Mouse (Mus musculus) lung, embryonic 15.5 days (tissue): ENCODE data around the gene Cib3. TPM values are rescaled to one million over a fixed set of nuclear protein-coding genes. Genes with fewer than 3 reads are reported as not detected.

ENCODE experiments used
- ATAC-seq: fragments of 200-750 bp; cut with Nextera tagmentation; 2 replicates; pipeline ENCODE4 v1.8.0; 2017; ENCODE audit warnings: moderate number of reproducible peaks, borderline replicate concordance; ENCODE audit not compliant: low FRiP score, low TSS enrichment; ENCODE audit errors: extremely low read depth
- H3K27ac ChIP-seq: fragments of 300-500 bp; sonication (generic); 2 replicates; pipeline ENCODE4 v1.5.1; 2015; ENCODE audit warnings: moderate library complexity, mild to moderate bottlenecking, inconsistent platforms
- H3K27me3 ChIP-seq: fragments of 300-500 bp; sonication (generic); 2 replicates; pipeline ENCODE4 v1.6.1; 2015; ENCODE audit warnings: inconsistent platforms
- H3K36me3 ChIP-seq: fragments of 300-500 bp; sonication (generic); 2 replicates; pipeline ENCODE4 v1.6.1; 2015; ENCODE audit warnings: inconsistent platforms
- H3K4me1 ChIP-seq: fragments of 300-500 bp; sonication (generic); 2 replicates; pipeline ENCODE4 v1.6.1; 2015; ENCODE audit warnings: inconsistent platforms
- H3K4me2 ChIP-seq: fragments of 300-500 bp; sonication (generic); 2 replicates; pipeline ENCODE4 v1.6.1; 2015; ENCODE audit warnings: inconsistent platforms, mild to moderate bottlenecking, moderate library complexity
- H3K4me3 ChIP-seq: fragments of 300-500 bp; sonication (generic); 2 replicates; pipeline ENCODE4 v1.5.1; 2015; ENCODE audit warnings: mild to moderate bottlenecking, inconsistent platforms
- H3K9ac ChIP-seq: fragments of 300-500 bp; sonication (generic); 2 replicates; pipeline ENCODE4 v1.6.1; 2015; ENCODE audit warnings: inconsistent platforms
- H3K9me3 ChIP-seq: fragments of 300-500 bp; sonication (generic); 2 replicates; pipeline ENCODE4 v1.6.1; 2016; ENCODE audit warnings: inconsistent platforms
- WGBS: fragments of 180-500 bp; shearing (Covaris S2); methylation state at CpG from one replicate; pipeline ENCODE4 v1.1.7; 2015; 5-methylcytosine and 5-hydroxymethylcytosine counted together
- polyA plus RNA-seq: library from polyadenylated mRNA; unstranded; fragments of >200 nt; fragmentation: Nextera tagmentation; extraction: Ambion mirVana; gene quantifications from 2 replicates; pipeline ENCODE4 v1.2.1, GENCODE M21; 2015

Cib3 gene
- polyA plus RNA-seq, 1 experiment from 2014 or later, result 0.20 TPM

DNA sequence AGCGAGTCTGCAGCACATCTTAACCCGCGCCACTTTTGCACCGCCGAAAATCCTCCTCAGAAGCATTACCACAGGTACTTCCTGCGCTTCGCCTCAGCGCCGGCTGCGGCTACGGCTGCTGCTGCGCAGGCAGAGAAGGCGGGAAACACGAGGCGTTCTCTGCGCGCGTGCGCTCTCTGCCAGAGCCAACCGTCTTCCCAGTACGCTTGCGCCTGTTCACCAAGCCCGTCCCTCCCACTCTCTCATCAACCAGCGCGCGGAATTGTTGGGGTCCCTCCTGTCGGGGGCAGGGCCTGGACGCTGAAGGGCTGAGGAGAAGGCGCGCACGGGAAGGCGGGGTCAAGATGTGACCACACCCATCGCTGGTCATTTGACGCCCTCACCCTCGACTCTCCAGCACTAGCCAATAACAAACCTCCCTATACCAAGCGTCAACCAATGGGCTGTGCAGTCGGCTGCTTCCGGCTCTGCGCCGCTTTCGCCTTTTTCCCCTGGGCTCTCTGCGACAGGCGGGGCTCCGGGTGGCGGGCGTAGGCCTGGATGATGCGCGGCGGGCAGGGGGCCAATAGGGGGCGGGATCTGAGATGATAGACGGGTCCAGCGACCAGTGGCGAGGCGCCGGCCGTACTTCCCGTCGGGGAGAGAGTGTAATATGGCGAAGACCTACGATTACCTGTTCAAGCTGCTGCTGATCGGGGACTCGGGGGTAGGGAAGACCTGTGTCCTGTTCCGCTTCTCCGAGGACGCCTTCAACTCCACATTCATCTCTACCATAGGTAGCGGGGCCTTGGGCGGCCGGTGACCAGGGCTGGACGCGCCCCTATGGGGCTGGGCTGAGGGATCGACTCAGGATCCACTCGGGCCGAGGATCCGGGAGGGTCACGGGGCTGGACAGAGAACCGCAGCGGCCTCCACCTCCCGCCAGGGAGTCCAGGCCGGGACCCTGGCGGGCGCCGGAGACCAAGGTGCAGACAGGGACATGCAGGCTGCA is 51.6 kb downstream of the Cib3 start, which contains the start of gene Rab8a:
Gene Rab8a, plus strand, starts transcription at position 494 of the 991 bp plus-strand sequence.
- ATAC-seq, result peak; percentile 99
- Histone ChIP-seq H3K4me1 (peaks cover 24% of the 10 kb centered on the region), H3K4me2 (peak within 1 kb of the TSS; percentile 74), H3K27me3 (no peaks in the 10 kb centered on the region), H3K36me3 (peaks cover 4% of the 10 kb centered on the region; the same call in 1 of the 2 replicates), H3K9ac (peak within 1 kb of the TSS; percentile 92), H3K4me3 (peak within 1 kb of the TSS; percentile 79), H3K9me3 (no peaks in the 10 kb centered on the region), H3K27ac (peak within 1 kb of the TSS; percentile 78)
- under 1% methylated on average over 82 of the region's 82 CpGs for WGBS

DNA sequence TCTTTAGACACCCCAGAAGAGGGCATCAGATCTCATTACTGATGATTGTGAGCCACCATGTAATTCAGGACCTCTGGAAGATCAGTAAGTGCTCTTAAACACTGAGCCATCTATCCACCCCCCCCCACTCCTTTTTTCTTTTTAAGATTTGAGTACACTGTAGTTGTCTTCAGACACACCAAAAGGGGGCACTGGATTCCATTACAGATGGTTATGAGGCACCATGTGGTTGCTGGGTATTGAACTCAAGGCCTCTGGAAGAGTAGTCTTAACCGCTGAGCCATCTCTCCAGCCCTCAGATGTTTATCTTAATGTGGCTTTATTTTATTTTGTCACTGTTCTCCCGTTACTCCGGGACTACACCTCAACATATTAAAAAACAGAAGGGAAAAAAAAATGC is 52.6 kb downstream of the Cib3 start:
- no peaks in the 10 kb centered on the region for H3K9me3 ChIP-seq
- WGBS, result 58% methylated on average over 3 of the region's 3 CpGs
- H3K27ac ChIP-seq, result 0 out of 2 replicates have a peak overlapping the region, but pooled peaks have one; percentile 71
- no peaks in the 10 kb centered on the region for H3K27me3 ChIP-seq
- peaks cover 24% of the 10 kb centered on the region for H3K4me1 ChIP-seq
- H3K4me2 ChIP-seq, result peak overlapping the region; percentile 74
- H3K4me3 ChIP-seq, result peak overlapping the region; percentile 79
- no peak overlapping the region for H3K9ac ChIP-seq
- peaks cover 4% of the 10 kb centered on the region; the same call in 1 of the 2 replicates for H3K36me3 ChIP-seq
- ATAC-seq, result no peak

DNA sequence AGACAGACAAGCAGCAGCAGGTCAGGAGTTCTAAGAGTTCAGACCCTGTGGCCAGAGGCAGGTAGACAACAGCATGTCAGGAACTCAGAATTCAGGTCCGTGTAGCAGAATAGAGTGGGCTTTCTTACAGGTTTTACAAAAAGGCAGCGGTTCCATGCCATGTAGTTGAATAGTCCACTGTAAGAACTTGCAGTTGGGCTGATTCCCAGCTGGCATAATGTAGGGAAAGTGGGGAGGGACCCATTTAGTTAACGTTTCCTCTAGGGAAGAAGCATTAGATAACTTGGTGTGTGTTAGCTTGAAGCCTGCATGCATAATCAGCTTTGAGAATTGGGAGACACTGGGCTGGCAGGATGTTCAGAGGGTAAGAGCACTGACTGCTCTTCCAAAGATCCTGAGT is 53.9 kb downstream of the Cib3 start:
- Histone ChIP-seq H3K4me1 (peaks cover 24% of the 10 kb centered on the region), H3K9me3 (no peaks in the 10 kb centered on the region), H3K36me3 (peaks cover 1% of the 10 kb centered on the region), H3K27ac (no peak overlapping the region), H3K4me2 (no peak overlapping the region), H3K9ac (no peak overlapping the region), H3K4me3 (no peak overlapping the region), H3K27me3 (no peaks in the 10 kb centered on the region)
- no peak for ATAC-seq
- 70% methylated on average over 3 of the region's 3 CpGs for WGBS

DNA sequence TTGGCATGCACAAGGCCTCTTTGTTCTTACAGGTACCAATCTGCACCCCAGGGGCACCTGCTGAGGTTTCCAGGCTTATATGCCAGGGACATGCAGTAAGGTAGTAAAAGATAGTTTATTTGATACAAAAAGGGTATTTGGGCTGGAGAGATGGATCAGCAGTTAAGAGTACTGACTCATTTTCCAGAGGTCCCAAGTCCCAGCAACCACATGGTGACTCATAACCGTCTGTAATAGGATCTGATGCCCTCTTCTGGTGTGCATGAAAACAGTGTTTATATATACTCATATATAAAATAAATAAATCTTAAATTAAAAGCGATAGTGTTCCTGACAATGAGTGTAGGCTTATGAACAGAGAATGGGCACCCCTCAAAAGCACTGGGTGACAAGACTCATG is 54.5 kb downstream of the Cib3 start:
- WGBS, result 67% methylated on average over 2 of the region's 2 CpGs
- ATAC-seq, result no peak

More for the DNA sequence above, 54.5 kb downstream of the Cib3 start:
- Histone ChIP-seq H3K4me1 (peaks cover 24% of the 10 kb centered on the region), H3K36me3 (peaks cover 8% of the 10 kb centered on the region), H3K9ac (no peak overlapping the region), H3K9me3 (no peaks in the 10 kb centered on the region), H3K27ac (no peak overlapping the region), H3K4me3 (no peak overlapping the region), H3K4me2 (no peak overlapping the region), H3K27me3 (no peaks in the 10 kb centered on the region)

Other genes with a start within 250 kb of the Cib3 start
- gene Cyp4f18, start 203.2 kb downstream of the Cib3 start, polyA plus RNA-seq, result 2.4 and 3.0 TPM in 2 replicates
- gene Olfr372, start 171.6 kb downstream of the Cib3 start, polyA plus RNA-seq, result not detected in 2 replicates
- not detected in 2 replicates for gene Olfr373, start 129.7 kb downstream of the Cib3 start, polyA plus RNA-seq
- not detected in 2 replicates for gene Olfr374, start 105.8 kb downstream of the Cib3 start, polyA plus RNA-seq
- gene Tpm4, start 77.9 kb downstream of the Cib3 start, polyA plus RNA-seq, result 896 and 923 TPM in 2 replicates
- gene Rab8a, start 51.6 kb downstream of the Cib3 start, polyA plus RNA-seq, result 118 and 120 TPM in 2 replicates
- 0.34 and 0.57 TPM in 2 replicates for gene Hsh2d, start 23.2 kb downstream of the Cib3 start, polyA plus RNA-seq
- gene Gm11034, start 799 bp upstream of the Cib3 start, polyA plus RNA-seq, result not detected in 2 replicates
- 71.6 and 77.4 TPM in 2 replicates for gene Fam32a, start 6.9 kb upstream of the Cib3 start, polyA plus RNA-seq
- gene Ap1m1, start 27.2 kb upstream of the Cib3 start, polyA plus RNA-seq, result 103 and 106 TPM in 2 replicates
- 33.1 and 33.8 TPM in 2 replicates for gene Gm10282, start 92.4 kb upstream of the Cib3 start, polyA plus RNA-seq
- gene Klf2, start 106.2 kb upstream of the Cib3 start, polyA plus RNA-seq, result 13.3 and 14.0 TPM in 2 replicates
- gene Eps15l1, start 208.6 kb upstream of the Cib3 start, polyA plus RNA-seq, result 50.6 and 55.6 TPM in 2 replicates
- 2.0 and 2.1 TPM in 2 replicates for gene Calr3, start 231.0 kb upstream of the Cib3 start, polyA plus RNA-seq
- 15.6 and 16.9 TPM in 2 replicates for gene 1700030K09Rik, start 231.0 kb upstream of the Cib3 start, polyA plus RNA-seq